Mouse (Mus musculus): ENCODE measurements around the gene Dpp3. TPM values are rescaled to one million over a fixed set of nuclear protein-coding genes. Genes with fewer than 3 reads are reported as not detected.

Dpp3 gene
- polyA plus RNA-seq, 1 experiment from 2014 or later, result 152 TPM

DNA sequence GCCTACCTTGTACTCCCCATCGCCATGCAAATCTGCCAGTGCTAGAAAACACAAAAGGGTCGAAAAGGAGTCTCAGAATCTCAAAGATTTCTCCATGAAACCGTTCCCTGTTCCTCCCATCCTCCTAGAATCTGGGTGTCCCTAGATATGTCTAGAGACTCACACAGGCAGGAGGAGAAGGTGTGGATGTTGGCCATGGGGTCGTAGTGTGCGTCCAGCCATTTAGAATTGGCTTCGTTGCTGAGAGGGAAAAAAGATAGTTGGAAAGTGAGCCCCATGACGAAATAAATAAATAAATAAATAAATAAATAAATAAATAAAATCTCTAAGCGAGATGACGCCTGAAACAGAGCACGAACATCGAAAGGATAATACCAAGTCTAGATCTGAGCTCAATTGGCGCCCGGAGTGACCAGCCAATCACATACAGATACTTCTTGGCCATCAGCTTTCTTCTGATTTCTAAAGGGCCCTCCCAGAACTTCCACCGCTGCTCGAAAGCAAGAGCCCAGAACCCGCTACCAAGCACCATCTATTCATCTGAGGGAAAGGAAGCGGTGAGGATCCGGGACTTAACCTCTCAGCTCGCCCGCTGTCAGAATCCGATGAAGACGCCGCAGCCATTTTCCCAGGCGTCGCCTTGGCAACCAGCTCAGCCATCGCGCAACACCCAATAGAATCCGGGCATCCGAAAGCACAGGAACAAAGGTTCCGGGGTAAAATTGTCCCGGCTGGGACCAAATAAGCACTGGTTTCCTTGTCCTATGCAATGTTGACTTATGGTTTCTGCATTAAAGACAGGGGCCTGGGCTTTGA, 21.9 kb downstream of the Dpp3 start, which contains the start of gene Bbs1:
Gene Bbs1 (minus strand): TSS at position 650 of the 816 bp plus-strand sequence.
- Histone ChIP-seq H3K27ac (ENCODE audit: low read depth, low read length) (peak within 1 kb of the TSS; percentile 46; the same call in 1 of the 2 replicates), H3K27me3 (ENCODE audit: control insufficient read depth, insufficient read depth, low read length) (no peaks in the 10 kb centered on the region), H3K4me1 (replicated peaks; ENCODE audit: control insufficient read depth, insufficient read depth, low read length) (0 out of 2 replicates have a peak, but pooled peaks cover 3% of the 10 kb centered on the region), H3K9me3 (ENCODE audit: control insufficient read depth, low read length) (no peaks in the 10 kb centered on the region), H3K36me3 (ENCODE audit: control insufficient read depth, insufficient read depth, low read length) (no peaks in the 10 kb centered on the region; the same call in 1 of the 2 replicates), H3K9ac (ENCODE audit: low read length) (peak within 1 kb of the TSS; percentile 73), H3K4me2 (ENCODE audit: low read depth, low read length, severe bottlenecking) (peak within 1 kb of the TSS; percentile 66), H3K4me3 (ENCODE audit: low read depth, low read length) (peak within 1 kb of the TSS; percentile 71)
- DNase-seq (ENCODE audit: low spot score) (peak; percentile 90), ATAC-seq (replicated peaks; ENCODE audit: low FRiP score) (peak; percentile 72)
- WGBS, result 9% methylated on average over 31 of the region's 31 CpGs

DNA sequence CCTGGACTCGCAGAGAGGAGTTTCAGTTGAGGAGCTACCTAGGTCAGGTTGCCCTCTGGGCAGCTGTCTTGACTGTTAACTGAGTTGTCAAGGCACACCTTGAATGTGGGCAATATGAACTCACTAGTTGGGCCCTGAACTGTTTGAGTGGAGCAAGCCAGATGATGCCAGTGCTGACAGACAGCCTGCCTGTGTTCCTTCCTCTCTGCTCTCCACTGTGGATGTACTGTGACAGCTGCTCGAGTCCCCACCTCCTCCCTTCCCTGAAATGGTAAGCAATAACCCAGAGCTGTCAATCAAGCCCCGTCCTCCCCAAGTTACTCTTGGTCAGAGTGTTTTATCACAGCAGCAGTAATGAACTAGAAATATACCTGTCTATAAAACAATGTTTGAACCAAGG, 28.2 kb downstream of the Dpp3 start:
- Histone ChIP-seq H3K9ac (ENCODE audit: low read length) (no peak overlapping the region), H3K36me3 (ENCODE audit: control insufficient read depth, insufficient read depth, low read length) (no peaks in the 10 kb centered on the region; the same call in 1 of the 2 replicates), H3K4me2 (ENCODE audit: low read depth, low read length, severe bottlenecking) (no peak overlapping the region), H3K9me3 (ENCODE audit: control insufficient read depth, low read length) (no peaks in the 10 kb centered on the region), H3K27ac (ENCODE audit: low read depth, low read length) (no peak overlapping the region), H3K4me3 (ENCODE audit: low read depth, low read length) (no peak overlapping the region), H3K27me3 (ENCODE audit: control insufficient read depth, insufficient read depth, low read length) (no peaks in the 10 kb centered on the region), H3K4me1 (replicated peaks; ENCODE audit: control insufficient read depth, insufficient read depth, low read length) (no peaks in the 10 kb centered on the region)
- DNase-seq (ENCODE audit: low spot score) (no peak), ATAC-seq (replicated peaks; ENCODE audit: low FRiP score) (no peak)
- 88% methylated on average over 3 of the region's 3 CpGs for WGBS

DNA sequence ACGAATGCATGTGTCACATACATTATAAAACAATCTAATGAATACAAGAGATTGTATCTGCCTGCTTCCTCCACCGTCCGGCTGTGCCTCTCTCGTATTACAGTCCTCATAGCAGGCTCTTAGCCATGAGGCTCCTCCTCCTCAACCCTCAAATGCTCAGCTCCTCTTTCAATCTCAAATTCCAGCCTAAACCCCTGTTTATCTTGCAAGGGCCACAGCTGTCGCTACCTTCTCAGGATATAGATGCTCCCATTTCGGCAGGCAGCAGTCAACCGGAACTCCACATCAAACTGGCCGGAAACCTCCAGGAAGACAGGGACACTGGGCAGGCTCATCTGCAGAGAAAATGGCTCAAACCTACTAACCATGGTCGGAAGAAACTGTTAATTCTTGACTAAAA, 29.1 kb downstream of the Dpp3 start:
- no peak for DNase-seq (ENCODE audit: low spot score)
- H3K27me3 ChIP-seq (ENCODE audit: control insufficient read depth, insufficient read depth, low read length), result no peaks in the 10 kb centered on the region
- H3K4me3 ChIP-seq (ENCODE audit: low read depth, low read length), result no peak overlapping the region
- H3K36me3 ChIP-seq (ENCODE audit: control insufficient read depth, insufficient read depth, low read length), result no peaks in the 10 kb centered on the region; the same call in 1 of the 2 replicates
- no peak for ATAC-seq (replicated peaks; ENCODE audit: low FRiP score)
- no peaks in the 10 kb centered on the region for H3K9me3 ChIP-seq (ENCODE audit: control insufficient read depth, low read length)
- H3K9ac ChIP-seq (ENCODE audit: low read length), result no peak overlapping the region
- 83% methylated on average over 9 of the region's 9 CpGs for WGBS
- H3K27ac ChIP-seq (ENCODE audit: low read depth, low read length), result no peak overlapping the region
- no peaks in the 10 kb centered on the region for H3K4me1 ChIP-seq (replicated peaks; ENCODE audit: control insufficient read depth, insufficient read depth, low read length)
- H3K4me2 ChIP-seq (ENCODE audit: low read depth, low read length, severe bottlenecking), result no peak overlapping the region

DNA sequence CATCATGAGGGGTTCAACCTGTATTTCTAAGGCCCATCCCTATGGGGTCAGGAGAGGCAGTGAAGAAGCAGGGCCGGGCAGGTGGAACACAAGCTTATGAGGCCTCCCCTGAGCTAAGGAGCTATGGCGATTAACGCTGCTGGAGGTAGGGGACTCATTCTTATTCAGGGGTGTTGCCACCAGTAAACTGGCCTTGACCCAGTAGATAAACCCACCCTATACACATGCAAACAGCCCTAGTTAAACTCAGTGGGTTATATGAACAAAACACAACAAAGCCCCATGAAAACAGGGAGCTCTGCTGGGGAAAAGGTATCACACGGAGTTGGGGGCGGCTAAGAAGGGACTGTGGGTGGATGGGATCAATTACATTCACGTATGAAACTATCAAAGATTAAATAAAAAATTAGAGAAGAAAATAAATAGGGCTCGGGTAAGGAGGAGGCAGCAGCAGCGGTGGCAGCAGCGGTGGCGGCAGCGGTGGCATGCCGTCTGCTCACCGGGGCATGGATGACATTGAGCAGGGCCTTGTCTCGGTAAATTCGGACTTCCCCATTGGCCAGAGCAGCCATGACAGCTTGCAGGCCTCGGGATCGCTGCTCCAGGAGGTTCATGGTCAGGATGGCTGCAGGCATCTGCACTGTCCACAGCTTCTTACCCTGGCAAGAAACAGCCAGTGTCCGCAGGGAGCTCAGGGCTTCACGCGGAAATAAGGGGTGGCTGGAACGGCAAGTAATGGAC, 31.1 kb downstream of the Dpp3 start:
- no peak overlapping the region for H3K4me2 ChIP-seq (ENCODE audit: low read depth, low read length, severe bottlenecking)
- DNase-seq (ENCODE audit: low spot score) (no peak), ATAC-seq (replicated peaks; ENCODE audit: low FRiP score) (no peak)
- no peak overlapping the region for H3K9ac ChIP-seq (ENCODE audit: low read length)
- no peaks in the 10 kb centered on the region; the same call in 1 of the 2 replicates for H3K36me3 ChIP-seq (ENCODE audit: control insufficient read depth, insufficient read depth, low read length)
- H3K27me3 ChIP-seq (ENCODE audit: control insufficient read depth, insufficient read depth, low read length), result no peaks in the 10 kb centered on the region
- H3K27ac ChIP-seq (ENCODE audit: low read depth, low read length), result no peak overlapping the region
- H3K4me3 ChIP-seq (ENCODE audit: low read depth, low read length), result no peak overlapping the region
- H3K9me3 ChIP-seq (ENCODE audit: control insufficient read depth, low read length), result no peaks in the 10 kb centered on the region
- no peaks in the 10 kb centered on the region for H3K4me1 ChIP-seq (replicated peaks; ENCODE audit: control insufficient read depth, insufficient read depth, low read length)
- WGBS, result 56% methylated on average over 21 of the region's 21 CpGs

DNA sequence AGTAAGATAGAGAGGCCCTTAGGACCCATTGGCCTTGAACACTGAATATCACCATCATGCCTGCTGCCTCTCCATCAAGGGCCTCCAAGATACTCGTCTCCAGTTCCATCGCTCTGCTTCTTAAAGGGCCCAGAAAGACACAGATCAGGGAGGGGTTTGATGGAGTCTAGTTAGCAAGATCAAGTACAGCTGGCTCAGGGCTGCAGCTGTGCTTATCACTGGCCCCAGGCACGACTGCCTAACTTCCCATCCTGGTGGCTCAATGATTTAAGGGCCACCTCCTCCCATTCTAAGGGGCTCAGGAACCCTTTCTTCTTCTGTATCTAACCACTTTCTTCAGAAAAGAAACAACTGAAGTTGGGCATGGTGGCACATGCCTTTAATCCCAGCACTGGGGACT, 36.3 kb downstream of the Dpp3 start:
- Histone ChIP-seq H3K4me1 (replicated peaks; ENCODE audit: control insufficient read depth, insufficient read depth, low read length) (no peaks in the 10 kb centered on the region), H3K9me3 (ENCODE audit: control insufficient read depth, low read length) (no peaks in the 10 kb centered on the region), H3K27ac (ENCODE audit: low read depth, low read length) (no peak overlapping the region), H3K36me3 (ENCODE audit: control insufficient read depth, insufficient read depth, low read length) (no peaks in the 10 kb centered on the region; the same call in 1 of the 2 replicates), H3K9ac (ENCODE audit: low read length) (no peak overlapping the region), H3K4me2 (ENCODE audit: low read depth, low read length, severe bottlenecking) (no peak overlapping the region), H3K27me3 (ENCODE audit: control insufficient read depth, insufficient read depth, low read length) (no peaks in the 10 kb centered on the region), H3K4me3 (ENCODE audit: low read depth, low read length) (no peak overlapping the region)
- DNase-seq (ENCODE audit: low spot score) (no peak), ATAC-seq (replicated peaks; ENCODE audit: low FRiP score) (no peak)
- 77% methylated on average over 3 of the region's 3 CpGs for WGBS

- 91% methylated on average over 10 of the region's 10 CpGs for WGBS
- Histone ChIP-seq H3K9me3 (ENCODE audit: control insufficient read depth, low read length) (no peaks in the 10 kb centered on the region), H3K4me3 (ENCODE audit: low read depth, low read length) (no peak overlapping the region), H3K4me1 (replicated peaks; ENCODE audit: control insufficient read depth, insufficient read depth, low read length) (no peaks in the 10 kb centered on the region), H3K9ac (ENCODE audit: low read length) (no peak overlapping the region), H3K27me3 (ENCODE audit: control insufficient read depth, insufficient read depth, low read length) (no peaks in the 10 kb centered on the region), H3K4me2 (ENCODE audit: low read depth, low read length, severe bottlenecking) (no peak overlapping the region), H3K36me3 (ENCODE audit: control insufficient read depth, insufficient read depth, low read length) (no peaks in the 10 kb centered on the region; the same call in 1 of the 2 replicates), H3K27ac (ENCODE audit: low read depth, low read length) (no peak overlapping the region)
- DNase-seq (ENCODE audit: low spot score) (no peak), ATAC-seq (replicated peaks; ENCODE audit: low FRiP score) (no peak)
Observed at GRCm38 (mm10) chr19:4889791-4890190, 38.3 kb downstream of the Dpp3 start.

DNA sequence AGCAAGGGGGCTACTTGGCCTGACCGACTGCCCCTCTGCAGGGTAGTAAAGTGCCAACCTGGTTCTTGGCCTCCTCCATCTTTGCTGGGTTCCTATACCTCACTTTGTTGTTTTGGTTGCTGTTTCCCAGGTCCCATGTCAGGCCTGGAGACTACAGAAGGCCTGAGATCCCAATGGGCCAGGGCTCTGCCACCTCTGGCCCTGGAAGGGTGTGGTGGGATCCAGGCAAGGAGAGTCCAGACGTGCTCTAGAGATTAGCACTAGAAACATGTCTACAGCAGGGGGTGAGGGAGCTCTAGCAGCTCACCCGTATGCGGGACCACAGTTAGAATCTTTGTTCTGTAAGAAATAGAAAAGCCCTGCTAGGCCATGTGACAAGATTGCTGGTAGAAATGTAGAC, 44.1 kb downstream of the Dpp3 start:
- no peak overlapping the region for H3K27ac ChIP-seq (ENCODE audit: low read depth, low read length)
- H3K36me3 ChIP-seq (ENCODE audit: control insufficient read depth, insufficient read depth, low read length), result no peaks in the 10 kb centered on the region
- H3K4me2 ChIP-seq (ENCODE audit: low read depth, low read length, severe bottlenecking), result no peak overlapping the region
- no peak overlapping the region for H3K9ac ChIP-seq (ENCODE audit: low read length)
- DNase-seq (ENCODE audit: low spot score), result no peak
- H3K4me3 ChIP-seq (ENCODE audit: low read depth, low read length), result no peak overlapping the region
- WGBS, result 90% methylated on average over 4 of the region's 4 CpGs
- no peaks in the 10 kb centered on the region for H3K27me3 ChIP-seq (ENCODE audit: control insufficient read depth, insufficient read depth, low read length)
- ATAC-seq (replicated peaks; ENCODE audit: low FRiP score), result no peak
- H3K4me1 ChIP-seq (replicated peaks; ENCODE audit: control insufficient read depth, insufficient read depth, low read length), result peaks cover 3% of the 10 kb centered on the region; the same call in 1 of the 2 replicates
- H3K9me3 ChIP-seq (ENCODE audit: control insufficient read depth, low read length), result no peaks in the 10 kb centered on the region

DNA sequence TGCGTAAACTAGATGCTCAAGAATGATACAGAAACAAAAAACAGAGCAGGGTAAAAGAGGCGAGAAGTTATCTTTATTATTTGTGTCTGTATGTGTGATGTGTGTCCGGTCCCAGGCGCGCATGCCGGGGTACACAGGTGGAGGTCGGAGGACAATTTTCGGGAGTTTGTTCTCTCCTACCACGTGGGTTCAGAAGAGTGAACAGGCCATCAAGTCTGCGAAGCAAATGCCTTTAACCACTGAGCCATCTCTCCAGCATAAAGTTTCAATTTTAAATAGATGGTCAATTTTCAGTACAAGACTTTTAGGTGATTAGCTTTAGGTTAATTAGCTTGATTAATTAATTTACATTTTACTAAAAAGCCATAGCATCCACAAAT, 48.8 kb downstream of the Dpp3 start:
- H3K9ac ChIP-seq (ENCODE audit: low read length), result no peak overlapping the region
- DNase-seq (ENCODE audit: low spot score) (no peak), ATAC-seq (replicated peaks; ENCODE audit: low FRiP score) (no peak)
- peak overlapping the region; percentile 91 for H3K4me2 ChIP-seq (ENCODE audit: low read depth, low read length, severe bottlenecking)
- 63% methylated on average over 10 of the region's 10 CpGs for WGBS
- no peak overlapping the region for H3K27ac ChIP-seq (ENCODE audit: low read depth, low read length)
- no peaks in the 10 kb centered on the region; the same call in 1 of the 2 replicates for H3K27me3 ChIP-seq (ENCODE audit: control insufficient read depth, insufficient read depth, low read length)
- no peaks in the 10 kb centered on the region for H3K36me3 ChIP-seq (ENCODE audit: control insufficient read depth, insufficient read depth, low read length)
- peak overlapping the region; percentile 88 for H3K4me3 ChIP-seq (ENCODE audit: low read depth, low read length)
- no peaks in the 10 kb centered on the region for H3K9me3 ChIP-seq (ENCODE audit: control insufficient read depth, low read length)
- H3K4me1 ChIP-seq (replicated peaks; ENCODE audit: control insufficient read depth, insufficient read depth, low read length), result peaks cover 8% of the 10 kb centered on the region; the same call in 1 of the 2 replicates
